Comparison of ENCODE assay signal across 11 mouse cellular contexts in the genomic region with DNA sequence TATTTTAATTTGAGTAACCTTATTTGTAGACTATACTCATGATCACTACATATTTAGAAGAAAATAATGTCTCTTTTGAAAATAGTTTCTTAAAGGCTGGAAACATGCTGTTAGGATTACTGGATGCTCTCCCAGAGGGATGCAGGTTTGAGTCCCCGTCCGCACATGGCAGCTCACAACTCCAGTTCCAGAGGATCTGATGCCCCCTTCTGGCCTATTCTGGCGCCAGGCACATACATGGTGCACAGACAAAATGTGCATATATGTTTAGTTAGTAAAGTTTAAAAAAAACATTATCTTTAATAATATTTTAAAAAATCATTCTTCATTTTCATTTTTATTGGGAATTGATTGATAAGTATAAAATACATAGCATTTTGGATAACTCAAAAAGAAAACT. TPM values are rescaled to one million over a fixed set of nuclear protein-coding genes. Genes with fewer than 3 reads are reported as not detected.
A peak's percentile ranks its signal among the peaks of the same experiment; 100 is the strongest.
DNase-seq lines count a peak whose midpoint lies in the region; ATAC-seq and TF ChIP-seq lines count a peak whose summit lies in the region.
"Had no signal": no experiment of that assay in that cellular context is flagged by ENCODE, and none has a peak within 500 bp of the region (broad histone marks: within the 10 kb centered on the region; RNA-seq: fewer than 3 reads in every experiment).

No protein-coding gene starts in this region.

- no peak overlapping the region for H3K27ac ChIP-seq in left cerebral cortex, adult 2 months
- no peak overlapping the region for H3K27ac ChIP-seq in forebrain, embryonic 12.5 days
- H3K27ac ChIP-seq: embryonic facial prominence, embryonic 13.5 days; heart, embryonic 15.5 days; midbrain, embryonic 10.5 days had no signal

- H3K36me3 ChIP-seq in forebrain, embryonic 12.5 days (replicated peaks): no peaks in the 10 kb centered on the region
- H3K36me3 ChIP-seq: embryonic facial prominence, embryonic 13.5 days; heart, embryonic 15.5 days; midbrain, embryonic 10.5 days had no signal

- no peak overlapping the region for H3K4me2 ChIP-seq in forebrain, embryonic 12.5 days
- H3K4me2 ChIP-seq: embryonic facial prominence, embryonic 13.5 days; heart, embryonic 15.5 days had no signal

- TF ChIP-seq CTCF in left cerebral cortex, adult 2 months (IDR thresholded peaks at IDR 0.05): peak; percentile 45
- TF ChIP-seq CTCF in brain, embryonic 14.5 days (IDR thresholded peaks at IDR 0.05; ENCODE audit: borderline replicate concordance, extremely low read depth, insufficient read depth, insufficient read length): peak; percentile 21; the same call in 1 of the 2 replicates

- DNase-seq in cerebellum, postnatal 10 days: peak; percentile 47 to 51
- no peak for DNase-seq in cerebellum, adult 8-10 months
- DNase-seq in left cerebral cortex, adult 2 months (ENCODE audit: extremely low spot score in 1 of 2, low spot score in 2 of 2): no peak
- DNase-seq in left cerebral cortex, postnatal 25 days (ENCODE audit: low spot score in 2 of 2): no peak
- DNase-seq in 416B (ENCODE audit: low read depth): peak; percentile 18
- DNase-seq in brain, embryonic 14.5 days (ENCODE audit: low read depth): peak; percentile 14
- DNase-seq in testis, postnatal 14 days (ENCODE audit: low spot score): no peak

- no peak overlapping the region for H3K4me3 ChIP-seq in left cerebral cortex, adult 2 months
- no peak overlapping the region for H3K4me3 ChIP-seq in forebrain, embryonic 12.5 days (replicated peaks)
- H3K4me3 ChIP-seq: embryonic facial prominence, embryonic 13.5 days; heart, embryonic 15.5 days; midbrain, embryonic 10.5 days had no signal

- H3K9ac ChIP-seq in forebrain, embryonic 12.5 days: no peak overlapping the region
- H3K9ac ChIP-seq: embryonic facial prominence, embryonic 13.5 days; heart, embryonic 15.5 days had no signal

- no peak for ATAC-seq in forebrain, embryonic 12.5 days (ENCODE audit: low FRiP score)

- no peak for TF ChIP-seq POLR2A in brain, embryonic 14.5 days (IDR thresholded peaks at IDR 0.05; ENCODE audit: borderline replicate concordance, extremely low read depth, insufficient read depth, insufficient read length, poor library complexity, severe bottlenecking)

- no peaks in the 10 kb centered on the region for H3K4me1 ChIP-seq in forebrain, embryonic 12.5 days
- H3K4me1 ChIP-seq: embryonic facial prominence, embryonic 13.5 days; heart, embryonic 15.5 days had no signal

- WGBS in forebrain, embryonic 12.5 days: 74% methylated on average over 3 of the region's 3 CpGs

- H3K9me3 ChIP-seq in forebrain, embryonic 12.5 days: no peaks in the 10 kb centered on the region
- H3K9me3 ChIP-seq: embryonic facial prominence, embryonic 13.5 days; heart, embryonic 15.5 days; midbrain, embryonic 10.5 days had no signal

- H3K27me3 ChIP-seq in forebrain, embryonic 12.5 days: no peaks in the 10 kb centered on the region
- H3K27me3 ChIP-seq: embryonic facial prominence, embryonic 13.5 days; heart, embryonic 15.5 days had no signal

- intact Hi-C loops in left cerebral cortex, adult 2 months (cut with DNase I): no loop called here
- intact Hi-C loops in left cerebral cortex, postnatal 25 days (cut with DNase I): no loop called here

RNA-seq across cellular contexts. Expression of gene Ttll7, which starts 47.9 kb away (rescaled TPM):
- total RNA-seq in left cerebral cortex, adult 2 months (2021): 100 to 1,000 TPM; 178 to 182 TPM
- total RNA-seq in left cerebral cortex, postnatal 25 days (2021): 100 to 1,000 TPM; 175 to 189 TPM
- 7.1 and 9.3 TPM in 2 replicates for polyA plus RNA-seq in brain, embryonic 14.5 days (2012; rRNA removed)
- polyA plus RNA-seq in forebrain, embryonic 12.5 days (2016; fragmentation: Nextera tagmentation; extraction: Ambion mirVana): 5.3 and 6.1 TPM in 2 replicates

Comparison
In these comparisons a context has a peak if more than half of its experiments do, and no peak if none do; other contexts are left out.
1. DNase-seq: peak in cerebellum, postnatal 10 days (2 of 2), 416B (single experiment) and brain, embryonic 14.5 days (single experiment); none in cerebellum, adult 8-10 months (single experiment), left cerebral cortex, adult 2 months (0 of 2), left cerebral cortex, postnatal 25 days (0 of 2) and testis, postnatal 14 days (single experiment).